Mouse (Mus musculus): ENCODE measurements at regions not wholly inside any gene's neighbourhood (a gene's known extent, or its start where the extent isn't known, plus 50 kb on each side); places are given as distances from the start of the nearest gene placed in this dataset.

DNA sequence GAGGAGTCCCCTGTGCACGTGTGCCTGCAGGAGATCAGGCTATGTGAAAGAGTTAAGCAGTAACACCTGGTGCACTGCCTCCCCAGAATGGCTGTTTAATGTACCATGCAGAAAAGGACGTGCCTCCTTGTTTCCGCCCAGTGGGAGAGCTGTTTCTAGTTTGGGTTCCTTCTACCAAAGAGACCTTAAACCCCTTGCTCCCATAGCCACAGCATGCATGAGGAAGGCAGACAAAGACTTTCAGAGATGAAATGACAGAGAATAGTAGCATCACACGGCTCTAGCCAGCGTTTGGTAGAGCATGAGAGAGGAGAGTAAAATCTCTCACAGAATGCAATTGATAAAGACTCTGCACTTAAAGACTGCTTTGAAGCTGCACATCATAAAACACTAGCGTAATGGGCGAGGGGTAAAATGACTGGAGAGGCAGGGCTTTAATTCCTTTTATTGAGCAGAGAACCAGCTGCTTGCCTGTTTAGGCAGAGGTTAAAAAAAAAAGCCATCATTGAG lies 74.3 kb upstream of the Gbe1 start:
- TF ChIP-seq POLR2A (IDR thresholded peaks at IDR 0.05; ENCODE audit: control insufficient read depth, low read depth, low read length) (no peak), CTCF (IDR thresholded peaks at IDR 0.05; ENCODE audit: control insufficient read depth, insufficient read depth, insufficient replicate concordance, low read depth, low read length) (no peak)
- no peak overlapping the region for H3K27ac ChIP-seq (ENCODE audit: control insufficient read depth, insufficient read depth, low read depth, low read length)
- no peaks in the 10 kb centered on the region for H3K4me1 ChIP-seq (ENCODE audit: control insufficient read depth, insufficient read depth, low read length)
- no peak overlapping the region for H3K4me3 ChIP-seq (ENCODE audit: control insufficient read depth, low read depth, low read length)
- H3K36me3 ChIP-seq (ENCODE audit: control insufficient read depth, insufficient read depth, low read length) = no peaks in the 10 kb centered on the region
- H3K27me3 ChIP-seq (ENCODE audit: control insufficient read depth, insufficient read depth, low read length) = no peaks in the 10 kb centered on the region

GRCm38 (mm10) chr16:70244205-70244756 lies 69.5 kb upstream of the Gbe1 start:
- Histone ChIP-seq H3K27me3 (ENCODE audit: control insufficient read depth, insufficient read depth, low read length) (no peaks in the 10 kb centered on the region), H3K27ac (ENCODE audit: control insufficient read depth, insufficient read depth, low read depth, low read length) (no peak overlapping the region), H3K4me1 (ENCODE audit: control insufficient read depth, insufficient read depth, low read length) (no peaks in the 10 kb centered on the region), H3K4me3 (ENCODE audit: control insufficient read depth, low read depth, low read length) (no peak overlapping the region), H3K36me3 (ENCODE audit: control insufficient read depth, insufficient read depth, low read length) (no peaks in the 10 kb centered on the region)
- TF ChIP-seq CTCF (IDR thresholded peaks at IDR 0.05; ENCODE audit: control insufficient read depth, insufficient read depth, insufficient replicate concordance, low read depth, low read length) (no peak), POLR2A (IDR thresholded peaks at IDR 0.05; ENCODE audit: control insufficient read depth, low read depth, low read length) (no peak)

- Histone ChIP-seq H3K4me1 (ENCODE audit: control insufficient read depth, insufficient read depth, low read length) (no peaks in the 10 kb centered on the region), H3K4me3 (ENCODE audit: control insufficient read depth, low read depth, low read length) (no peak overlapping the region), H3K27me3 (ENCODE audit: control insufficient read depth, insufficient read depth, low read length) (no peaks in the 10 kb centered on the region), H3K27ac (ENCODE audit: control insufficient read depth, insufficient read depth, low read depth, low read length) (no peak overlapping the region), H3K36me3 (ENCODE audit: control insufficient read depth, insufficient read depth, low read length) (no peaks in the 10 kb centered on the region)
- TF ChIP-seq CTCF (IDR thresholded peaks at IDR 0.05; ENCODE audit: control insufficient read depth, insufficient read depth, insufficient replicate concordance, low read depth, low read length) (no peak), POLR2A (IDR thresholded peaks at IDR 0.05; ENCODE audit: control insufficient read depth, low read depth, low read length) (no peak)
These were observed 68.8 kb upstream of the Gbe1 start for GRCm38 (mm10) chr16:70244963-70245362.

DNA sequence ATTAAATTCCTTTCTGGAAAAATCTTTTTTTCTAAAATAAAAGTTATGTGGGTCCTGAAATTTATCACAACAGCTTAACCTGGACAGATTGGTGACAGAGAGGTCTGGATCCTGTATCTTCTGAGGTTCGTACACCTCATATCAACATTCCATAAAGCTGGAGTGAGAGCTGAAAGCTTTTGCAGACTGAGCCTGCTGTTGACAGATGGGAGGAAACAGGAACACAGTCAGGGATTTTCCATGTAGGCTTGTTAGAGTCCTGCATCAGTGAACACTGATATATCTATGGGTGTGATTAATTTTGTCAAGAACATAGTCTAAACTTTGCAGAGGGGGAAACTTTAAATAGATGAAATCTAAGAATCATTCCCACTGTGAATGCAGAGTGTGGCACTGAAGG lies 54.4 kb upstream of the Gbe1 start:
- Histone ChIP-seq H3K27ac (ENCODE audit: control insufficient read depth, insufficient read depth, low read depth, low read length) (no peak overlapping the region), H3K4me3 (ENCODE audit: control insufficient read depth, low read depth, low read length) (no peak overlapping the region), H3K36me3 (ENCODE audit: control insufficient read depth, insufficient read depth, low read length) (no peaks in the 10 kb centered on the region), H3K27me3 (ENCODE audit: control insufficient read depth, insufficient read depth, low read length) (no peaks in the 10 kb centered on the region), H3K4me1 (ENCODE audit: control insufficient read depth, insufficient read depth, low read length) (no peaks in the 10 kb centered on the region)
- TF ChIP-seq CTCF (IDR thresholded peaks at IDR 0.05; ENCODE audit: control insufficient read depth, insufficient read depth, insufficient replicate concordance, low read depth, low read length) (no peak), POLR2A (IDR thresholded peaks at IDR 0.05; ENCODE audit: control insufficient read depth, low read depth, low read length) (no peak)

GRCm38 (mm10) chr16:70260151-70260550 lies 53.6 kb upstream of the Gbe1 start:
- H3K27me3 ChIP-seq (ENCODE audit: control insufficient read depth, insufficient read depth, low read length) = no peaks in the 10 kb centered on the region
- TF ChIP-seq POLR2A (IDR thresholded peaks at IDR 0.05; ENCODE audit: control insufficient read depth, low read depth, low read length) (no peak), CTCF (IDR thresholded peaks at IDR 0.05; ENCODE audit: control insufficient read depth, insufficient read depth, insufficient replicate concordance, low read depth, low read length) (no peak)

More at GRCm38 (mm10) chr16:70260151-70260550, 53.6 kb upstream of the Gbe1 start:
- H3K4me1 ChIP-seq (ENCODE audit: control insufficient read depth, insufficient read depth, low read length) = no peaks in the 10 kb centered on the region
- no peak overlapping the region for H3K27ac ChIP-seq (ENCODE audit: control insufficient read depth, insufficient read depth, low read depth, low read length)
- no peak overlapping the region for H3K4me3 ChIP-seq (ENCODE audit: control insufficient read depth, low read depth, low read length)
- H3K36me3 ChIP-seq (ENCODE audit: control insufficient read depth, insufficient read depth, low read length) = no peaks in the 10 kb centered on the region

All from testis, adult 2 months (tissue).